Mouse (Mus musculus) cerebellum, postnatal 4 days (tissue): ENCODE data around the gene Tdg.
A peak's percentile ranks its signal among the peaks of the same experiment; 100 is the strongest.

Experiments
- DNase-seq, 2 experiments: peaks; one replicate each; pipeline ENCODE4 v3.0.0; 2022; ENCODE audit warnings: low spot score in 2 of 2, mixed read lengths in 1 of 2

Tdg gene

GRCm38 (mm10) chr10:82662267-82662990, 32.8 kb downstream of the Tdg start:
- peak in 1 of 2 experiments; percentile 57 for DNase-seq

- DNase-seq: no peak
Observed at GRCm38 (mm10) chr10:82663289-82663688, 33.7 kb downstream of the Tdg start.

- no peak for DNase-seq
Observed at GRCm38 (mm10) chr10:82665951-82666350, 36.3 kb downstream of the Tdg start.

- peak; percentile 85 to 89 for DNase-seq
Observed at GRCm38 (mm10) chr10:82666436-82667234, 37.0 kb downstream of the Tdg start.

GRCm38 (mm10) chr10:82670205-82670604, 40.6 kb downstream of the Tdg start:
- no peak for DNase-seq

- peak; percentile 27 to 74 for DNase-seq
Observed at GRCm38 (mm10) chr10:82676949-82677348, 47.3 kb downstream of the Tdg start.

- no peak for DNase-seq
Observed at GRCm38 (mm10) chr10:82680769-82681168, 51.1 kb downstream of the Tdg start.

GRCm38 (mm10) chr10:82681639-82682038, 52.0 kb downstream of the Tdg start:
- no peak for DNase-seq

- no peak for DNase-seq
Observed at GRCm38 (mm10) chr10:82685440-82685839, 55.8 kb downstream of the Tdg start.

- DNase-seq: no peak
Observed at GRCm38 (mm10) chr10:82689681-82690211, 60.1 kb downstream of the Tdg start.

- no peak for DNase-seq
Observed at GRCm38 (mm10) chr10:82690494-82690893, 60.9 kb downstream of the Tdg start, which contains the start of gene Glt8d2. Glt8d2 (minus strand) TSS chr10:82690650.

- DNase-seq: no peak
Observed at GRCm38 (mm10) chr10:82695956-82696355, 66.3 kb downstream of the Tdg start, which contains the start of gene Hcfc2. Hcfc2 (plus strand) TSS chr10:82696160.

- DNase-seq: peak in 1 of 2 experiments; percentile 12
Observed at GRCm38 (mm10) chr10:82696453-82697079, 66.9 kb downstream of the Tdg start.

GRCm38 (mm10) chr10:82697305-82697898, 67.8 kb downstream of the Tdg start:
- no peak for DNase-seq

GRCm38 (mm10) chr10:82698712-82699261, 69.2 kb downstream of the Tdg start:
- peak; percentile 72 to 90 for DNase-seq

GRCm38 (mm10) chr10:82699296-82699941, 69.8 kb downstream of the Tdg start:
- no peak for DNase-seq
